Mouse (Mus musculus): ENCODE measurements around the gene Klkb1.
A peak's percentile ranks its signal among the peaks of the same experiment; 100 is the strongest.

The Klkb1 gene

GRCm38 (mm10) chr8:45268485-45268884 is 26.2 kb downstream of the Klkb1 start:
- no peak for DNase-seq (ENCODE audit: low spot score)

- DNase-seq (ENCODE audit: low spot score) = no peak
Measured at GRCm38 (mm10) chr8:45267611-45268391, 26.9 kb downstream of the Klkb1 start.

GRCm38 (mm10) chr8:45266993-45267392 is 27.7 kb downstream of the Klkb1 start:
- DNase-seq (ENCODE audit: low spot score) = no peak

- no peak for DNase-seq (ENCODE audit: low spot score)
Measured at GRCm38 (mm10) chr8:45264918-45265317, 29.7 kb downstream of the Klkb1 start.

- DNase-seq (ENCODE audit: low spot score) = no peak
Measured at GRCm38 (mm10) chr8:45262851-45263250, 31.8 kb downstream of the Klkb1 start.

GRCm38 (mm10) chr8:45261920-45262319 is 32.7 kb downstream of the Klkb1 start, which contains the start of gene F11:
TSS of gene F11 (minus strand) at chr8:45262031.
- no peak for DNase-seq (ENCODE audit: low spot score)

GRCm38 (mm10) chr8:45258421-45258820 is 36.2 kb downstream of the Klkb1 start:
- DNase-seq (ENCODE audit: low spot score) = no peak

- no peak for DNase-seq (ENCODE audit: low spot score)
Measured at GRCm38 (mm10) chr8:45255040-45255439, 39.6 kb downstream of the Klkb1 start.

GRCm38 (mm10) chr8:45254194-45254842 is 40.3 kb downstream of the Klkb1 start:
- no peak for DNase-seq (ENCODE audit: low spot score)

GRCm38 (mm10) chr8:45253586-45253985 is 41.1 kb downstream of the Klkb1 start:
- no peak for DNase-seq (ENCODE audit: low spot score)

- DNase-seq (ENCODE audit: low spot score) = no peak
Measured at GRCm38 (mm10) chr8:45253111-45253510, 41.5 kb downstream of the Klkb1 start.

- no peak for DNase-seq (ENCODE audit: low spot score)
Measured at GRCm38 (mm10) chr8:45246307-45246706, 48.4 kb downstream of the Klkb1 start.

- DNase-seq (ENCODE audit: low spot score) = no peak
Measured at GRCm38 (mm10) chr8:45239363-45239762, 55.3 kb downstream of the Klkb1 start.

- peak; percentile 7 for DNase-seq (ENCODE audit: low spot score)
Measured at GRCm38 (mm10) chr8:45238282-45238681, 56.4 kb downstream of the Klkb1 start.

- peak; percentile 55 for DNase-seq (ENCODE audit: low spot score)
Measured at GRCm38 (mm10) chr8:45236164-45236912, 58.3 kb downstream of the Klkb1 start.

GRCm38 (mm10) chr8:45235228-45235627 is 59.4 kb downstream of the Klkb1 start:
- no peak for DNase-seq (ENCODE audit: low spot score)

- no peak for DNase-seq (ENCODE audit: low spot score)
Measured at GRCm38 (mm10) chr8:45233256-45233655, 61.4 kb downstream of the Klkb1 start.
